Mouse (Mus musculus): ENCODE results near the gene 4930467E23Rik. TPM values are rescaled to one million over a fixed set of nuclear protein-coding genes. Genes with fewer than 3 reads are reported as not detected.
"Not testable (repeated sequence)": the region's sequence is repeated elsewhere in the genome, so short reads cannot be mapped to it uniquely, and the experiment has no call there.

4930467E23Rik gene
- not detected in 2 replicates for polyA plus RNA-seq (2015; fragmentation: Nextera tagmentation; extraction: Ambion mirVana)

- H3K27ac ChIP-seq; H3K4me1 ChIP-seq; H3K4me3 ChIP-seq; H3K27me3 ChIP-seq; ATAC-seq (ENCODE audit: insufficient number of reproducible peaks, insufficient read depth, low FRiP score, low TSS enrichment, low read depth); H3K4me2 ChIP-seq; H3K9me3 ChIP-seq; H3K9ac ChIP-seq; H3K36me3 ChIP-seq: not testable (repeated sequence)
- no CpG with 5 or more reads among the region's 2 CpGs for WGBS
Measured at GRCm38 (mm10) chr8:19729276-19729675, at the start of gene 4930467E23Rik. Gene 4930467E23Rik, plus strand, starts transcription at chr8:19729576.

DNA sequence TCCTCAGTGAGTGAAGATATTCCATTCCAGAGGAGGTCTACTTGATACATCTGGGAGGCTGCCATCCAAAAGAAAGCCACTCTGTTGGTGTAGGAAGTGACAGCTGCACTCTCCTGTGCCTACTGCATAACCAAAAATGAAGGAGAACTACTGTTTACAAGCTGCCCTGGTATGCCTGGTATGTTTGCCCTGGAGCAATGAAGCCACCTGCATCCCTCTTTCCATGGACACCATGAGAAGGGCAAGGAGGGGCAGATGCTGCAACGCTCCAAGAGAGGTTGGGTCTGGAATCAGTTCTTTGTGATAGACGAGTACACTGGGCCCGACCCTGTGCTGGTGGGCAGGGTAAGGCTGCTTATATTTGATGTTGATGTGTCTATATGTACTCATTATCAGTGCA lies 47.1 kb upstream of the 4930467E23Rik start:
- not testable (repeated sequence) for ATAC-seq (ENCODE audit: insufficient number of reproducible peaks, insufficient read depth, low FRiP score, low TSS enrichment, low read depth); H3K9me3 ChIP-seq; H3K36me3 ChIP-seq; H3K4me1 ChIP-seq; H3K4me3 ChIP-seq; H3K9ac ChIP-seq; H3K27ac ChIP-seq; H3K27me3 ChIP-seq; H3K4me2 ChIP-seq
- 78% methylated on average over 1 of the region's 3 CpGs for WGBS

- not testable (repeated sequence) for H3K9ac ChIP-seq; H3K4me3 ChIP-seq; H3K36me3 ChIP-seq; H3K4me2 ChIP-seq; ATAC-seq (ENCODE audit: insufficient number of reproducible peaks, insufficient read depth, low FRiP score, low TSS enrichment, low read depth); H3K9me3 ChIP-seq; H3K4me1 ChIP-seq; H3K27me3 ChIP-seq; H3K27ac ChIP-seq
- WGBS: 76% methylated on average over 3 of the region's 3 CpGs
Measured at GRCm38 (mm10) chr8:19685476-19685875, 43.9 kb upstream of the 4930467E23Rik start.

GRCm38 (mm10) chr8:19688802-19689525 lies 40.4 kb upstream of the 4930467E23Rik start:
- not testable (repeated sequence) for H3K4me1 ChIP-seq; H3K27me3 ChIP-seq; H3K4me2 ChIP-seq; H3K36me3 ChIP-seq; H3K27ac ChIP-seq; ATAC-seq (ENCODE audit: insufficient number of reproducible peaks, insufficient read depth, low FRiP score, low TSS enrichment, low read depth); H3K4me3 ChIP-seq; H3K9me3 ChIP-seq; H3K9ac ChIP-seq
- 84% methylated on average over 6 of the region's 6 CpGs for WGBS

GRCm38 (mm10) chr8:19689745-19690144 lies 39.6 kb upstream of the 4930467E23Rik start:
- H3K9me3 ChIP-seq; H3K27ac ChIP-seq; H3K4me2 ChIP-seq; H3K9ac ChIP-seq; H3K36me3 ChIP-seq; H3K27me3 ChIP-seq; ATAC-seq (ENCODE audit: insufficient number of reproducible peaks, insufficient read depth, low FRiP score, low TSS enrichment, low read depth); H3K4me3 ChIP-seq; H3K4me1 ChIP-seq: not testable (repeated sequence)
- WGBS: 80% methylated on average over 1 of the region's 1 CpGs

GRCm38 (mm10) chr8:19691421-19691820 lies 38.0 kb upstream of the 4930467E23Rik start:
- not testable (repeated sequence) for ATAC-seq (ENCODE audit: insufficient number of reproducible peaks, insufficient read depth, low FRiP score, low TSS enrichment, low read depth); H3K27ac ChIP-seq; H3K27me3 ChIP-seq; H3K36me3 ChIP-seq; H3K9ac ChIP-seq; H3K4me1 ChIP-seq; H3K4me3 ChIP-seq; H3K9me3 ChIP-seq; H3K4me2 ChIP-seq
- 83% methylated on average over 6 of the region's 6 CpGs for WGBS

DNA sequence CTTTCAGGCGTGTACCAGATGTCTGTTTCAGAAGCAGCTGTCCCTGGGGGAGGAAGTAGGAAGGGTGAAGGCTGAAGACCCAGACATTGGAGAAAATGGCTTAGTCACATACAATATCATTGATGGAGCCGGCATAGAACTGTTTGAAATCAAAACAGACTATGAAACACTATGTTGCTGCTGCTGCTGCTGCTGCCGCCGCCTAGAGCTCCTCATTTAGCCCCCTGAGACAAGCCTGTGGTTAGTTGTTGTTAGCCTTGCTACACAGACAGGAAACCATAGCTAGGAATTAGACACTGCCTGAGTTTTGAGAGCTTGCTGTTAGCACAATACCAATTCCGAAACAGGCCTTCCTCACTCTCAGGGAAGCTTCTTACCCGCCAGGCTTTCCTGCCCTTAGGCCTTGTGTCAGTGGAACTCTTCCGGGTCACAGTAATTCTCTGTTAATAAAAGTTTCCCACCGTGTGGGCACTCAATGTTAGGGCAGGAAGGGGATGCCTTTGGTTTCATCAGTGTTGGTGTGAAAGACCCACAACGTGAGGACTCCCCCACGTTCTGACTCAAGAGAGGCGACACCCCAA lies 31.8 kb upstream of the 4930467E23Rik start:
- not testable (repeated sequence) for H3K4me1 ChIP-seq; ATAC-seq (ENCODE audit: insufficient number of reproducible peaks, insufficient read depth, low FRiP score, low TSS enrichment, low read depth); H3K27me3 ChIP-seq; H3K9ac ChIP-seq; H3K36me3 ChIP-seq; H3K27ac ChIP-seq; H3K4me2 ChIP-seq; H3K9me3 ChIP-seq; H3K4me3 ChIP-seq
- 81% methylated on average over 11 of the region's 11 CpGs for WGBS

GRCm38 (mm10) chr8:19698123-19698522 lies 31.3 kb upstream of the 4930467E23Rik start:
- not testable (repeated sequence) for H3K9ac ChIP-seq; H3K4me1 ChIP-seq; ATAC-seq (ENCODE audit: insufficient number of reproducible peaks, insufficient read depth, low FRiP score, low TSS enrichment, low read depth); H3K27me3 ChIP-seq; H3K4me3 ChIP-seq; H3K36me3 ChIP-seq; H3K9me3 ChIP-seq; H3K27ac ChIP-seq; H3K4me2 ChIP-seq
- 78% methylated on average over 6 of the region's 6 CpGs for WGBS

DNA sequence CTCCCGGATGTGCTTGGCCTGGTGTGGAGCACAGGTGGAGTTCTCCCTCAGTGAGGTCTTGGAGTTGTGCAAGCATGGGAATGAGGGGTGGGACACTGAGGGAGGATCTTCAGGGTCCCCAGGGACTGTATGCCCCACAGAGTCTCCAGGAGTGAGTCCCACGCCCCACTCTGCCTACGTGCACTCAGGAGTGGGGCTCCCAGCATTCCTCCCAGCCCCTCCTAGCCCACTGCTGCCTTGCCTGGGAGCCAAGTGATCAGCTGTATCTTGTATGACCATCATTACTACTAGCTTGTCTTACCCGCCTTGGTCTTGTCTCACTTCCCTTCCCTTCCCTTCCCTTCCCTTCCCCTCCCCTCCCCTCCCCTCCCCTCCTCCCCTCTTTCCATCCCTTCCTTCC lies 30.7 kb upstream of the 4930467E23Rik start:
- H3K4me2 ChIP-seq; H3K36me3 ChIP-seq; H3K27ac ChIP-seq; H3K27me3 ChIP-seq; H3K9me3 ChIP-seq; H3K4me1 ChIP-seq; H3K4me3 ChIP-seq; ATAC-seq (ENCODE audit: insufficient number of reproducible peaks, insufficient read depth, low FRiP score, low TSS enrichment, low read depth); H3K9ac ChIP-seq: not testable (repeated sequence)
- 76% methylated on average over 4 of the region's 4 CpGs for WGBS

GRCm38 (mm10) chr8:19701326-19701725 lies 28.1 kb upstream of the 4930467E23Rik start:
- H3K9ac ChIP-seq; H3K9me3 ChIP-seq; ATAC-seq (ENCODE audit: insufficient number of reproducible peaks, insufficient read depth, low FRiP score, low TSS enrichment, low read depth); H3K4me2 ChIP-seq; H3K4me1 ChIP-seq; H3K36me3 ChIP-seq; H3K27me3 ChIP-seq; H3K4me3 ChIP-seq; H3K27ac ChIP-seq: not testable (repeated sequence)
- 88% methylated on average over 2 of the region's 2 CpGs for WGBS

GRCm38 (mm10) chr8:19702276-19702675 lies 27.1 kb upstream of the 4930467E23Rik start:
- not testable (repeated sequence) for H3K4me3 ChIP-seq; H3K9me3 ChIP-seq; H3K36me3 ChIP-seq; H3K4me2 ChIP-seq; H3K4me1 ChIP-seq; H3K9ac ChIP-seq; H3K27ac ChIP-seq; ATAC-seq (ENCODE audit: insufficient number of reproducible peaks, insufficient read depth, low FRiP score, low TSS enrichment, low read depth); H3K27me3 ChIP-seq
- 76% methylated on average over 2 of the region's 2 CpGs for WGBS

DNA sequence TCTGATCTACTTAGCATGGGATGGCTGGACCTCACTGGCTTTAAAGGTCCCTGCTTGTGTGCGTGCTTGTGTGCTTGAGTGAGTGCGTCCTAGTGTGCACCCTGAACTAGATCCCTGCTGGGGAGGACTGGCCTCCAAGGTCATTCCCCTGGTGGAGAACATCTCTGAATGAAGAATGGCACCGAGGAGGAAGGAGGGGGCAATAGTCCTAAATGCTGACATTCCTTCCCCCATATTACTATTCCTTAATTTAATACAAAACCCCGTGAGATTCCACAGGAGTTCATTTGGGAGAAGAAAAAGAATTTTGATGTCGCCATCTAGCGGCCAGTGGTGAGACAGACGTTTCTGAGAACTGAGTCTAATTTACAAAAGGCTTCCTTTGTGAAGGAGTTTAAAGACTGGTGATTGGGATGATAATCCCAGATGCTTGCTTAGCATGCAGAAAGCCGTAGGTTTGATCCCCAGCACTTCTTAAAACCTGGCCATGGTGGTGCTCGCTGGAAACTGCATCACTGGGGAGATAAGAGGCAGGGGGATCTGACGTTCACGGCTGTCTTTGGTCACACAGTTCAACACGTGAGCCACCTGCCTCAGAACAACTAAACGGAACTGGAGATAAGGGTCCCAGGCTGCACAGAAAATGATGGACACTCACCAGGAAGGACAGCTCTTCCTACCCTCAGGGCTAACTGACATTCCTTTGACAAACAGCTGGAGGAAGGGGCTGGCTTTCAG lies 26.2 kb upstream of the 4930467E23Rik start:
- not testable (repeated sequence) for H3K4me1 ChIP-seq, H3K27ac ChIP-seq, H3K36me3 ChIP-seq, H3K4me3 ChIP-seq, H3K4me2 ChIP-seq, H3K9me3 ChIP-seq, H3K27me3 ChIP-seq, H3K9ac ChIP-seq
- ATAC-seq (ENCODE audit: insufficient number of reproducible peaks, insufficient read depth, low FRiP score, low TSS enrichment, low read depth): peak; percentile 86
- WGBS: 45% methylated on average over 13 of the region's 13 CpGs
